Mouse (Mus musculus) forebrain, embryonic 11.5 days (tissue): ENCODE data around the gene Tgfbr3. TPM values are rescaled to one million over a fixed set of nuclear protein-coding genes. Genes with fewer than 3 reads are reported as not detected.

ENCODE experiments used
- ATAC-seq: fragments of 200-750 bp; cut with Nextera tagmentation; replicated peaks from 2 replicates; pipeline ENCODE4 v1.8.0; 2017; ENCODE audit warnings: moderate TSS enrichment; ENCODE audit not compliant: low FRiP score
- DNase-seq: peaks from one replicate; pipeline ENCODE4 v3.0.0-alpha.2; 2017; ENCODE audit warnings: low spot score
- H3K27ac ChIP-seq: fragments of 300-500 bp; sonication (generic); 2 replicates; pipeline ENCODE4 v1.5.1; 2014; ENCODE audit warnings: low read depth, low read length
- H3K27me3 ChIP-seq: fragments of 300-500 bp; sonication (generic); 2 replicates; pipeline ENCODE4 v1.6.1; 2014; ENCODE audit warnings: mild to moderate bottlenecking, low read length, mixed read lengths; ENCODE audit not compliant: control insufficient read depth, insufficient read depth
- H3K36me3 ChIP-seq: fragments of 300-500 bp; sonication (generic); 2 replicates; pipeline ENCODE4 v1.6.1; 2014; ENCODE audit warnings: mild to moderate bottlenecking, low read length, moderate library complexity, mixed read lengths; ENCODE audit not compliant: control insufficient read depth, insufficient read depth
- H3K4me1 ChIP-seq: fragments of 300-500 bp; sonication (generic); replicated peaks from 2 replicates; pipeline ENCODE4 v1.6.1; 2014; ENCODE audit warnings: low read length, mixed read lengths; ENCODE audit not compliant: control insufficient read depth, insufficient read depth
- H3K4me2 ChIP-seq: fragments of 300-500 bp; sonication (generic); 2 replicates; pipeline ENCODE4 v1.6.1; 2014; ENCODE audit warnings: low read depth, mild to moderate bottlenecking, low read length, moderate library complexity, mixed read lengths; ENCODE audit not compliant: severe bottlenecking
- H3K4me3 ChIP-seq: fragments of 300-500 bp; sonication (generic); 2 replicates; pipeline ENCODE4 v1.5.1; 2014; ENCODE audit warnings: low read depth, low read length
- H3K9ac ChIP-seq: fragments of 300-500 bp; sonication (generic); 2 replicates; pipeline ENCODE4 v1.6.1; 2014; ENCODE audit warnings: low read length
- H3K9me3 ChIP-seq: fragments of 300-500 bp; sonication (generic); 2 replicates; pipeline ENCODE4 v1.6.1; 2016; ENCODE audit warnings: low read length, mixed read lengths; ENCODE audit not compliant: control insufficient read depth
- WGBS: fragments of 180-500 bp; shearing (Covaris S2); extraction: QIAGEN DNeasy Blood & Tissue Kit; methylation state at CpG from one replicate; pipeline ENCODE4 v1.1.7; 2014; 5-methylcytosine and 5-hydroxymethylcytosine counted together
- polyA plus RNA-seq: library from polyadenylated mRNA; unstranded; fragments of >200 nt; fragmentation: Nextera tagmentation; extraction: Ambion mirVana; gene quantifications from 2 replicates; pipeline ENCODE4 v1.2.1, GENCODE M21; 2014

Tgfbr3 gene
- polyA plus RNA-seq, 1 experiment from 2014 or later, result 6.9 TPM

GRCm38 (mm10) chr5:107268121-107269005, 21.1 kb downstream of the Tgfbr3 start:
- no peak for DNase-seq
- Histone ChIP-seq H3K27ac (no peak overlapping the region), H3K27me3 (no peaks in the 10 kb centered on the region; the same call in 1 of the 2 replicates), H3K36me3 (no peaks in the 10 kb centered on the region), H3K4me1 (peaks cover 4% of the 10 kb centered on the region; the same call in 1 of the 2 replicates), H3K9ac (no peak overlapping the region), H3K9me3 (no peaks in the 10 kb centered on the region), H3K4me3 (no peak overlapping the region), H3K4me2 (no peak overlapping the region)
- 38% methylated on average over 16 of the region's 16 CpGs for WGBS
- ATAC-seq, result 0 out of 2 replicates have a peak, but pooled peaks have one; percentile 15

DNA sequence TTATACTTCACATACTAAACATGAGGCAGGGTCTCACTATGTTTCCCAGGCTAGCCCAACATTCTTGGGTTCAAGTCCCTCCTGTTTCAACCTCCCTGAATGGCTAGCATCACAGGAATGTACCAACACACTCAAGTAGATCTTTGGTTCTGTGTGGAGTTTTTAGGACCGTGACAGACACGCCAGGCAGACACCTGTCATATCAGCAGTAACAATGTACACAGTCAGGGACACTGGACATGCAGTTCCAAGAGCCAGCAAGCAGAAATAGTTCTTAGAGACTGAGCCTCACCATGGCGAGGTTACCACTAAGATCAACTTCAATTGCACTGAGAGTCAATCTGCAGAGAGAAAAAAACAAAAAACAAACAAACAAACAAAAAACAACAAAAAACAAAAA, 22.9 kb downstream of the Tgfbr3 start:
- no peak for ATAC-seq

DNA sequence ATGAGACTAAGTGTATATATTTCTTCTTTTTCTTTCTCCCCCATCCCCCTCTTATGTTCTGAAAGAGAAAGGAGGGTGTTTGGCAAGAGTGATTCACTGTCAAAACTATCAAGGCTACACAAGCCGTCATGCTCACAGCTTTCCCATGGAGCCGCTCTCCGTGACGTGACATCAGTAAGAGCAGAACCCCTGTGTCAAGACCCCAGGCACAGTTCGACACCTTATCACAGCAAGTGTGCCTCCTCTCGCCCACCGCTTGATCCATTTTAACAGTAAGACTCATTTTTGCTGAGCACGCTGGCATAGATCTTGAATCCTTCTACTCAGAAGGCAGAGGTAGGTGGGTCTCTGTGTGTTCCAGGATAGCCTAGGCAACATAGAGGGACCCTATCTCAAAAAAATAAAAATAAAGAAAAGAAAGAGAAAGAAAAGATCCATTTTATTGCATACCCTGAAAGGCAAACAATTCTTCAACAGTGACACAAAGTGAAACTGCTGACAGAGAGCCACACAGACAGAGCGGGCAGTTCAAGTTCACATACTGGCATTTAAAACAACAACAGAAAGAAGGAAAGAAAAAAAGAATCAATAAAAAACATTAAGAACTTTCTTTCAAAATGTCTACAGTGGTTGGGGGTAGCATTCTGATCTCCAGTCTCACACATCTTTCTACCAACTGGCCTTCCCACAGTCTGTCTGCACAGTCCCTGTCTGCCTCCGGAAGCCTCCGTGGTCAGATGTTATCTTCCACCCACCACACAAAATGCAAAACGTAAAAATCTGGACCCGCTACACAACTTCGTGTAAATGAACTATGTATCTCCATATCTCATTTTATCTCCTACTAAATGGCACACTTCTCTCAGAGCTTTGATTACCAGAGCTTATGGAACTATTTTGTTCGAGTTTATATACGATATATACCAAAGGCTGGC, 24.7 kb downstream of the Tgfbr3 start:
- no peak overlapping the region for H3K27ac ChIP-seq
- H3K4me2 ChIP-seq, result no peak overlapping the region
- WGBS, result 95% methylated on average over 16 of the region's 16 CpGs
- H3K4me1 ChIP-seq, result peaks cover 2% of the 10 kb centered on the region; the same call in 1 of the 2 replicates
- H3K9ac ChIP-seq, result no peak overlapping the region
- H3K4me3 ChIP-seq, result no peak overlapping the region
- H3K9me3 ChIP-seq, result no peaks in the 10 kb centered on the region
- no peak for ATAC-seq
- no peaks in the 10 kb centered on the region; the same call in 1 of the 2 replicates for H3K27me3 ChIP-seq
- no peak for DNase-seq
- H3K36me3 ChIP-seq, result no peaks in the 10 kb centered on the region

More for the DNA sequence above, 22.9 kb downstream of the Tgfbr3 start:
- no peak overlapping the region for H3K4me2 ChIP-seq
- H3K4me3 ChIP-seq, result no peak overlapping the region
- H3K9me3 ChIP-seq, result no peaks in the 10 kb centered on the region
- 88% methylated on average over 3 of the region's 3 CpGs for WGBS
- no peak for DNase-seq
- H3K4me1 ChIP-seq, result peaks cover 2% of the 10 kb centered on the region; the same call in 1 of the 2 replicates
- H3K36me3 ChIP-seq, result no peaks in the 10 kb centered on the region
- no peak overlapping the region for H3K27ac ChIP-seq
- H3K27me3 ChIP-seq, result no peaks in the 10 kb centered on the region; the same call in 1 of the 2 replicates
- no peak overlapping the region for H3K9ac ChIP-seq

GRCm38 (mm10) chr5:107263836-107264235, 25.6 kb downstream of the Tgfbr3 start:
- WGBS, result 88% methylated on average over 3 of the region's 3 CpGs
- Histone ChIP-seq H3K27me3 (no peaks in the 10 kb centered on the region; the same call in 1 of the 2 replicates), H3K9me3 (no peaks in the 10 kb centered on the region)

DNA sequence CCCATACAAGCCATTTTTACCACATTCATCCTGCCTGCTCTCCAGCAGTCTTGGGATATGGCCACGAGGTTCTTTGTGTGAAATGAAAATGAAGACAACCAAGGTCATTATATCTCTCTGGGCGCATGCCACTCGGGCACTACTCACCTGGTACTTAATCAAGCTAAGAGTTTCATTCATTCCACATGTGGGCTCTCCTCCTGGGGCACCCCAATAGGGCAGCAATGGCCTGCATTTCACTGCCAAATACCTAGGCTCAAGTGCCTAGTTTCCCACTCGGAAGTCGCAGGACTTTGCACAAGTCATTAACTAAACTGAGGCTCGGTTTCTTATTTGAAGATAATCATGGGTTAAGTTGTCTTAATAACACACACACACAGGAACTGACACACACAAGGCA, 27.5 kb downstream of the Tgfbr3 start:
- Histone ChIP-seq H3K9ac (no peak overlapping the region), H3K27me3 (no peaks in the 10 kb centered on the region; the same call in 1 of the 2 replicates), H3K27ac (no peak overlapping the region), H3K4me1 (no peaks in the 10 kb centered on the region), H3K36me3 (no peaks in the 10 kb centered on the region), H3K4me3 (no peak overlapping the region), H3K9me3 (no peaks in the 10 kb centered on the region), H3K4me2 (no peak overlapping the region)
- 90% methylated on average over 6 of the region's 6 CpGs for WGBS
- no peak for ATAC-seq
- no peak for DNase-seq

More at GRCm38 (mm10) chr5:107263836-107264235, 25.6 kb downstream of the Tgfbr3 start:
- no peak overlapping the region for H3K27ac ChIP-seq
- no peaks in the 10 kb centered on the region for H3K36me3 ChIP-seq
- H3K4me2 ChIP-seq, result no peak overlapping the region
- no peak overlapping the region for H3K9ac ChIP-seq
- no peak for ATAC-seq
- peaks cover under 1% of the 10 kb centered on the region; the same call in 1 of the 2 replicates for H3K4me1 ChIP-seq
- H3K4me3 ChIP-seq, result no peak overlapping the region
- no peak for DNase-seq

GRCm38 (mm10) chr5:107260708-107261495, 28.5 kb downstream of the Tgfbr3 start:
- no peaks in the 10 kb centered on the region for H3K4me1 ChIP-seq
- no peaks in the 10 kb centered on the region for H3K27me3 ChIP-seq
- no peaks in the 10 kb centered on the region for H3K36me3 ChIP-seq
- no peak overlapping the region for H3K4me3 ChIP-seq
- H3K9me3 ChIP-seq, result no peaks in the 10 kb centered on the region
- H3K9ac ChIP-seq, result no peak overlapping the region
- H3K27ac ChIP-seq, result no peak overlapping the region
- DNase-seq (no peak), ATAC-seq (no peak)
- 78% methylated on average over 10 of the region's 10 CpGs for WGBS
- H3K4me2 ChIP-seq, result no peak overlapping the region

- no peak overlapping the region for H3K4me2 ChIP-seq
- H3K36me3 ChIP-seq, result no peaks in the 10 kb centered on the region
- no peak overlapping the region for H3K27ac ChIP-seq
- H3K27me3 ChIP-seq, result peaks cover 3% of the 10 kb centered on the region; the same call in 1 of the 2 replicates
- WGBS, result 85% methylated on average over 4 of the region's 4 CpGs
- H3K9ac ChIP-seq, result no peak overlapping the region
- H3K4me3 ChIP-seq, result no peak overlapping the region
- H3K4me1 ChIP-seq, result no peaks in the 10 kb centered on the region
- H3K9me3 ChIP-seq, result no peaks in the 10 kb centered on the region; the same call in 1 of the 2 replicates
- no peak for DNase-seq
- no peak for ATAC-seq
These were observed 29.9 kb downstream of the Tgfbr3 start for GRCm38 (mm10) chr5:107259487-107260040.
